Mouse (Mus musculus): ENCODE data around the gene Clta. TPM values are rescaled to one million over a fixed set of nuclear protein-coding genes. Genes with fewer than 3 reads are reported as not detected.

The Clta gene
- polyA plus RNA-seq (2017; shearing (Covaris generic)): 155 TPM

DNA sequence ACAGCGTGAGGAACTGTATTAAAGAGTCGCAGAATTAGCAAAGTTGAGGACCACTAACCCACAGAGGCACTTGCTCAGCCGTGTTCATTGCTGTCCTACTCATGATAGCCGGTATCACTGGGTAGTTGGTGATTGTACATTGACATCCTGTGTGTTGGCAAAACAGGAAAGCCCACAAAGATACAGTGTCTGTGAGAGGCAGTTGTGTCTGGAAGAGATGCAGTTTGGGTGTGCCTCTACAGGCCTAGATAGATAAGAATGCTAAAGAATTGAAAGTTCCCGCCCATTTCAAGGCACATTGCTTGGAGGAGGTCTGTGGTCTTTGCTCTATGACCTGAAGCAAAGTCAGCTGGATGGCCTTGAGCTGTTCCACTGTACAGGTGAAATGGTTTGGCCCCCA, at the start of gene Clta:
Clta (plus strand) TSS at position 327 of the 400 bp plus-strand sequence.

DNA sequence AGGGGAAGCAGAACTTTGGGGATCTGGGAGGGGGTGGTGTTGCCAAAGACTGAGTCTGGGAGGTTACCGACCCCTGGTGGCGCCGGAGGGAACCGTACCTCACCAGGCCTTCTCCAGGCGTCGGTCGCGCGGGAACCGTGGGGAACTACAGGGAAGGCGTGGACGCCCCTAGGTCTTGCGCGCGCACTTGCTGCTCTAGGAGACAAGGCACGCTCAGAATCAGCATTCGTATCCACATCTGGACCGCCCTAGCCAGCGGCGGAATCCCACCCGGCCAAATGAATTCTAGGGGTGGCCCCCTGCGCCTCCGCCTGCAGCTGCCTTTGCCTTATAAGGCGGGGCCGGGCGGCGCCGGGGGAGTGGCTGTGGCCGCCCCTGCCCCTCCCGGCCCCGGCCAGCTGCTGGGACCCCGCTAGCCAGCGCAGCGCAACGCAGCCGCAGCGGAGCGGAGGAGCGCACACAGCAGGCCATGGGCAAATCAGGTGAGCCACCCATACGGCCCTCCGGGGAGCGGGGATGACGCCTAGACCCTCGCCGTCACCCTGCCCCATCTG, 46.9 kb upstream of the Clta start, which contains the start of gene Glipr2:
Glipr2 (plus strand) TSS at position 110 of the 554 bp plus-strand sequence.

DNA sequence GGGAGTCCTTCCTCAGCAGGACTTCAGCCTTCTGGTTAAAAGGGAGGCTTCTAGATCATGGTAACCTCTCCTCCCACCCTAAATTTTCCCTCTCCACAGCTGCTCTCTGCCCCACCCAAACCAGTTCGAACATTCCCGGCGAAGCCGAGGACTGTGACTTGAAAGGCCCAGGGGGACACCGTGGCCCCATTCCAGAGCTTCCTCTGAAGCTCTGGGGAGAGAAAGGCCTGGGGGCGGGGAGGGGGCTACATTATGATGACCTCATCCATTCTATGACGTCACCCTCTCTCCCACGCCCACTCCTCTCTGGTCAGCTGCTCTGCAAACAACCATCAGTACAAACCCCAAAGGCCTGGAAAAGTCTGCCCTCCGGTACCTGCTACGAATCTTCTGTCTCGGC, 21.1 kb upstream of the Clta start, which contains the start of gene Ccin:
Ccin (plus strand) TSS at position 303 of the 400 bp plus-strand sequence.

Other genes with a start within 250 kb of the Clta start
- gene Olfr159, start 233.4 kb upstream of the Clta start, polyA plus RNA-seq (2017; shearing (Covaris generic)): not detected
- not detected for gene Olfr156, start 180.6 kb upstream of the Clta start, polyA plus RNA-seq (2017; shearing (Covaris generic))
- 0.10 TPM for gene Olfr157, start 164.3 kb upstream of the Clta start, polyA plus RNA-seq (2017; shearing (Covaris generic))
- gene Olfr155, start 152.9 kb upstream of the Clta start, polyA plus RNA-seq (2017; shearing (Covaris generic)): not detected
- 6.3 TPM for gene Reck, start 128.9 kb upstream of the Clta start, polyA plus RNA-seq (2017; shearing (Covaris generic))
- gene Glipr2, start 47.1 kb upstream of the Clta start, polyA plus RNA-seq (2017; shearing (Covaris generic)): 219 TPM
- not detected for gene Ccin, start 21.0 kb upstream of the Clta start, polyA plus RNA-seq (2017; shearing (Covaris generic))
- gene Gne, start 79.7 kb downstream of the Clta start, polyA plus RNA-seq (2017; shearing (Covaris generic)): 56.0 TPM
- gene Rnf38, start 229.3 kb downstream of the Clta start, polyA plus RNA-seq (2017; shearing (Covaris generic)): 72.6 TPM